Mouse (Mus musculus): ENCODE measurements around the gene Zmynd11.

- no peak for TF ChIP-seq CTCF (IDR thresholded peaks at IDR 0.05; ENCODE audit: low read depth)
- TF ChIP-seq EP300 (optimal IDR thresholded peaks at IDR 0.05) = no peak
These were observed 51.5 kb downstream of the Zmynd11 start for GRCm38 (mm10) chr13:9713462-9714134.
